Mouse (Mus musculus) kidney, postnatal 4 days (tissue): ENCODE results near the gene Alpk1.
"Not testable (repeated sequence)": the region's sequence is repeated elsewhere in the genome, so short reads cannot be mapped to it uniquely, and the experiment has no call there.

ENCODE experiments used
- DNase-seq, 2 experiments: peaks; one replicate each; pipeline ENCODE4 v3.0.0; 2021; ENCODE audit warnings: mixed read lengths in 2 of 2

Gene Alpk1

GRCm38 (mm10) chr3:127790234-127791055, 10.1 kb upstream of the Alpk1 start:
- DNase-seq: peak; percentile 61 to 70

GRCm38 (mm10) chr3:127789500-127790191, 9.3 kb upstream of the Alpk1 start, which contains the start of gene Tifa:
Gene Tifa (plus strand): TSS chr3:127789805.
- peak; percentile 75 to 84 for DNase-seq

- no peak for DNase-seq
Measured at GRCm38 (mm10) chr3:127788919-127789318, 8.6 kb upstream of the Alpk1 start.

GRCm38 (mm10) chr3:127788038-127788437, 7.7 kb upstream of the Alpk1 start:
- DNase-seq: no peak

- no peak for DNase-seq
Measured at GRCm38 (mm10) chr3:127787032-127787431, 6.7 kb upstream of the Alpk1 start.

- not testable (repeated sequence) for DNase-seq
Measured at GRCm38 (mm10) chr3:127783680-127784079, 3.4 kb upstream of the Alpk1 start.

GRCm38 (mm10) chr3:127782921-127783320, 2.6 kb upstream of the Alpk1 start:
- no peak for DNase-seq

- DNase-seq: peak in 1 of 2 experiments; percentile 13
Measured at GRCm38 (mm10) chr3:127780921-127781320, 594 bp upstream of the Alpk1 start.

- no peak for DNase-seq
Measured at GRCm38 (mm10) chr3:127769146-127769545, 11.2 kb downstream of the Alpk1 start.

- DNase-seq: no peak
Measured at GRCm38 (mm10) chr3:127765971-127766370, 14.4 kb downstream of the Alpk1 start.

- DNase-seq: no peak
Measured at GRCm38 (mm10) chr3:127764541-127764940, 15.8 kb downstream of the Alpk1 start.

GRCm38 (mm10) chr3:127763076-127763612, 17.2 kb downstream of the Alpk1 start:
- peak; percentile 86 to 87 for DNase-seq

- no peak for DNase-seq
Measured at GRCm38 (mm10) chr3:127762403-127762802, 17.9 kb downstream of the Alpk1 start.

GRCm38 (mm10) chr3:127759212-127759611, 21.1 kb downstream of the Alpk1 start:
- DNase-seq: peak; percentile 55 to 62

GRCm38 (mm10) chr3:127758806-127759205, 21.5 kb downstream of the Alpk1 start:
- no peak for DNase-seq

- DNase-seq: no peak
Measured at GRCm38 (mm10) chr3:127757886-127758301, 22.4 kb downstream of the Alpk1 start.

GRCm38 (mm10) chr3:127756458-127756857, 23.9 kb downstream of the Alpk1 start:
- DNase-seq: no peak

GRCm38 (mm10) chr3:127749981-127750562, 30.3 kb downstream of the Alpk1 start:
- DNase-seq: no peak

GRCm38 (mm10) chr3:127749266-127749665, 31.1 kb downstream of the Alpk1 start:
- DNase-seq: no peak

- no peak for DNase-seq
Measured at GRCm38 (mm10) chr3:127748644-127749043, 31.7 kb downstream of the Alpk1 start.

- no peak for DNase-seq
Measured at GRCm38 (mm10) chr3:127745911-127746640, 34.3 kb downstream of the Alpk1 start.

- no peak for DNase-seq
Measured at GRCm38 (mm10) chr3:127745504-127745903, 34.8 kb downstream of the Alpk1 start.
